Mouse (Mus musculus): ENCODE measurements around the gene Snrpa. TPM values are rescaled to one million over a fixed set of nuclear protein-coding genes. Genes with fewer than 3 reads are reported as not detected.

Snrpa gene
- polyA plus RNA-seq, 1 experiment = 210 TPM

- no peaks in the 10 kb centered on the region for H3K27me3 ChIP-seq (ENCODE audit: control insufficient read depth, insufficient read depth, insufficient read length)
- H3ac ChIP-seq (ENCODE audit: control insufficient read depth, insufficient read length, low read depth) = no peak overlapping the region
- H3K79me3 ChIP-seq (ENCODE audit: low read depth) = no peaks in the 10 kb centered on the region
- no peak overlapping the region for H3K4me3 ChIP-seq (ENCODE audit: insufficient read depth, poor library complexity, severe bottlenecking)
- H3K36me3 ChIP-seq (ENCODE audit: control insufficient read depth, insufficient read depth) = no peaks in the 10 kb centered on the region
- H3K79me2 ChIP-seq (ENCODE audit: control insufficient read depth, insufficient read depth) = no peaks in the 10 kb centered on the region
- TF ChIP-seq FOSL1 (IDR thresholded peaks at IDR 0.05; ENCODE audit: insufficient read depth, low read length, poor library complexity, severe bottlenecking) = no peak
- no peak for TF ChIP-seq USF1 (IDR thresholded peaks at IDR 0.05; ENCODE audit: low read depth)
- TF ChIP-seq MAX (IDR thresholded peaks at IDR 0.05) = no peak
- TF ChIP-seq CEBPB (IDR thresholded peaks at IDR 0.05; ENCODE audit: low read depth) = no peak
- no peak for TF ChIP-seq MYOD1 (IDR thresholded peaks at IDR 0.05; ENCODE audit: control insufficient read depth, insufficient read length, low read depth)
Observed at GRCm38 (mm10) chr7:27219937-27220336, 23.9 kb upstream of the Snrpa start.

GRCm38 (mm10) chr7:27218586-27218985 is 22.5 kb upstream of the Snrpa start:
- no peak for TF ChIP-seq FOSL1 (IDR thresholded peaks at IDR 0.05; ENCODE audit: insufficient read depth, low read length, poor library complexity, severe bottlenecking)
- no peak for TF ChIP-seq MAX (IDR thresholded peaks at IDR 0.05)
- TF ChIP-seq USF1 (IDR thresholded peaks at IDR 0.05; ENCODE audit: low read depth) = no peak
- no peak for TF ChIP-seq CTCF (IDR thresholded peaks at IDR 0.05; ENCODE audit: control insufficient read depth, insufficient read depth, insufficient read length)
- no peak for TF ChIP-seq CEBPB (IDR thresholded peaks at IDR 0.05; ENCODE audit: low read depth)
- no peak for TF ChIP-seq MYOG (IDR thresholded peaks at IDR 0.05; ENCODE audit: control insufficient read depth, extremely low read depth, insufficient read length)
- TF ChIP-seq MYOD1 (IDR thresholded peaks at IDR 0.05; ENCODE audit: control insufficient read depth, insufficient read length, low read depth) = no peak
- H3K4me3 ChIP-seq (ENCODE audit: insufficient read depth, poor library complexity, severe bottlenecking) = no peak overlapping the region
- H3K36me3 ChIP-seq (ENCODE audit: control insufficient read depth, insufficient read depth) = no peaks in the 10 kb centered on the region
- no peak overlapping the region for H3ac ChIP-seq (ENCODE audit: control insufficient read depth, insufficient read length, low read depth)
- H3K79me3 ChIP-seq (ENCODE audit: low read depth) = no peaks in the 10 kb centered on the region
- H3K27me3 ChIP-seq (ENCODE audit: control insufficient read depth, insufficient read depth, insufficient read length) = no peaks in the 10 kb centered on the region
- no peaks in the 10 kb centered on the region for H3K79me2 ChIP-seq (ENCODE audit: control insufficient read depth, insufficient read depth)

GRCm38 (mm10) chr7:27212626-27213025 is 16.6 kb upstream of the Snrpa start:
- peaks cover 17% of the 10 kb centered on the region for H3K36me3 ChIP-seq (ENCODE audit: control insufficient read depth, insufficient read depth)
- H3K27me3 ChIP-seq (ENCODE audit: control insufficient read depth, insufficient read depth, insufficient read length) = no peaks in the 10 kb centered on the region

GRCm38 (mm10) chr7:27203730-27204449 is 7.8 kb upstream of the Snrpa start:
- no peak overlapping the region for H3ac ChIP-seq (ENCODE audit: control insufficient read depth, insufficient read length, low read depth)
- TF ChIP-seq CTCF (IDR thresholded peaks at IDR 0.05; ENCODE audit: control insufficient read depth, insufficient read depth, insufficient read length) = no peak
- TF ChIP-seq MAX (IDR thresholded peaks at IDR 0.05) = no peak
- TF ChIP-seq FOSL1 (IDR thresholded peaks at IDR 0.05; ENCODE audit: insufficient read depth, low read length, poor library complexity, severe bottlenecking) = no peak
- no peak for TF ChIP-seq MYOD1 (IDR thresholded peaks at IDR 0.05; ENCODE audit: control insufficient read depth, insufficient read length, low read depth)
- no peak for TF ChIP-seq USF1 (IDR thresholded peaks at IDR 0.05; ENCODE audit: low read depth)
- no peak for TF ChIP-seq MYOG (IDR thresholded peaks at IDR 0.05; ENCODE audit: control insufficient read depth, extremely low read depth, insufficient read length)
- no peak for TF ChIP-seq CEBPB (IDR thresholded peaks at IDR 0.05; ENCODE audit: low read depth)
- no peaks in the 10 kb centered on the region for H3K27me3 ChIP-seq (ENCODE audit: control insufficient read depth, insufficient read depth, insufficient read length)
- H3K79me3 ChIP-seq (ENCODE audit: low read depth) = no peaks in the 10 kb centered on the region
- peaks cover 6% of the 10 kb centered on the region for H3K36me3 ChIP-seq (ENCODE audit: control insufficient read depth, insufficient read depth)
- H3K4me3 ChIP-seq (ENCODE audit: insufficient read depth, poor library complexity, severe bottlenecking) = no peak overlapping the region
- H3K79me2 ChIP-seq (ENCODE audit: control insufficient read depth, insufficient read depth) = no peaks in the 10 kb centered on the region

More at GRCm38 (mm10) chr7:27212626-27213025, 16.6 kb upstream of the Snrpa start:
- no peak overlapping the region for H3ac ChIP-seq (ENCODE audit: control insufficient read depth, insufficient read length, low read depth)
- no peaks in the 10 kb centered on the region for H3K79me2 ChIP-seq (ENCODE audit: control insufficient read depth, insufficient read depth)
- TF ChIP-seq MYOD1 (IDR thresholded peaks at IDR 0.05; ENCODE audit: control insufficient read depth, insufficient read length, low read depth) = no peak
- TF ChIP-seq MAX (IDR thresholded peaks at IDR 0.05) = no peak
- TF ChIP-seq USF1 (IDR thresholded peaks at IDR 0.05; ENCODE audit: low read depth) = no peak
- no peak for TF ChIP-seq MYOG (IDR thresholded peaks at IDR 0.05; ENCODE audit: control insufficient read depth, extremely low read depth, insufficient read length)
- TF ChIP-seq CTCF (IDR thresholded peaks at IDR 0.05; ENCODE audit: control insufficient read depth, insufficient read depth, insufficient read length) = no peak
- no peak overlapping the region for H3K4me3 ChIP-seq (ENCODE audit: insufficient read depth, poor library complexity, severe bottlenecking)
- H3K79me3 ChIP-seq (ENCODE audit: low read depth) = no peaks in the 10 kb centered on the region

- no peak overlapping the region for H3K4me3 ChIP-seq (ENCODE audit: insufficient read depth, poor library complexity, severe bottlenecking)
- H3K79me3 ChIP-seq (ENCODE audit: low read depth) = peaks cover 17% of the 10 kb centered on the region
- peaks cover 15% of the 10 kb centered on the region for H3K36me3 ChIP-seq (ENCODE audit: control insufficient read depth, insufficient read depth)
- peaks cover 21% of the 10 kb centered on the region for H3K79me2 ChIP-seq (ENCODE audit: control insufficient read depth, insufficient read depth)
- no peak for TF ChIP-seq FOSL1 (IDR thresholded peaks at IDR 0.05; ENCODE audit: insufficient read depth, low read length, poor library complexity, severe bottlenecking)
- TF ChIP-seq USF1 (IDR thresholded peaks at IDR 0.05; ENCODE audit: low read depth) = no peak
- TF ChIP-seq CTCF (IDR thresholded peaks at IDR 0.05; ENCODE audit: control insufficient read depth, insufficient read depth, insufficient read length) = no peak
- TF ChIP-seq MYOG (IDR thresholded peaks at IDR 0.05; ENCODE audit: control insufficient read depth, extremely low read depth, insufficient read length) = no peak
- TF ChIP-seq CEBPB (IDR thresholded peaks at IDR 0.05; ENCODE audit: low read depth) = no peak
- no peak for TF ChIP-seq MYOD1 (IDR thresholded peaks at IDR 0.05; ENCODE audit: control insufficient read depth, insufficient read length, low read depth)
- no peak for TF ChIP-seq MAX (IDR thresholded peaks at IDR 0.05)
- no peaks in the 10 kb centered on the region for H3K27me3 ChIP-seq (ENCODE audit: control insufficient read depth, insufficient read depth, insufficient read length)
- H3ac ChIP-seq (ENCODE audit: control insufficient read depth, insufficient read length, low read depth) = no peak overlapping the region
Observed at GRCm38 (mm10) chr7:27198779-27199178, 2.7 kb upstream of the Snrpa start.
